ENCODE assay signal across 12 mouse cellular contexts in genomic region chr17:34124649-34125048, GRCm38 (mm10). TPM values are rescaled to one million over a fixed set of nuclear protein-coding genes. Genes with fewer than 3 reads are reported as not detected.
DNase-seq lines count a peak whose midpoint lies in the region; ATAC-seq and TF ChIP-seq lines count a peak whose summit lies in the region.
"Had no signal": no experiment of that assay in that cellular context is flagged by ENCODE, and none has a peak within 500 bp of the region (broad histone marks: within the 10 kb centered on the region; RNA-seq: fewer than 3 reads in every experiment).

No protein-coding gene starts in this region.

- peak overlapping the region; percentile 99 for H3K4me2 ChIP-seq in lung, embryonic 14.5 days

- H3K9me3 ChIP-seq in lung, embryonic 14.5 days (ENCODE audit: low read depth, low read length) = no peaks in the 10 kb centered on the region

- DNase-seq in cerebellum, adult 9-10 months = peak; percentile 45
- DNase-seq in cerebellum, postnatal 4 days (ENCODE audit: low spot score in 2 of 2) = no peak
- no peak for DNase-seq in lung, embryonic 14.5 days
- no peak for DNase-seq in lung, postnatal 25 days (ENCODE audit: low spot score)
- DNase-seq in induced T-regulatory cell, adult 2 months (ENCODE audit: low read depth) = peak; percentile 39
- DNase-seq in spleen, adult 12 weeks (ENCODE audit: low spot score) = no peak
- DNase-seq in spleen, adult 18-20 months = no peak
- DNase-seq: B cell, adult 2 months; cerebellum, adult 9-11 months had no signal

- no peak for ATAC-seq in lung, embryonic 14.5 days (ENCODE audit: insufficient read depth)
- ATAC-seq in megakaryocyte progenitor cell, adult 5-6 weeks (replicated peaks; ENCODE audit: poor library complexity) = 0 out of 2 replicates have a peak, but pooled peaks have one; percentile 12
- ATAC-seq: activated CD4-positive, CD25-positive, alpha-beta regulatory T cell, adult 4 months had no signal

- TF ChIP-seq CTCF in lung, embryonic 14.5 days (IDR thresholded peaks at IDR 0.05; ENCODE audit: low read depth) = no peak

- H3K27ac ChIP-seq in lung, embryonic 14.5 days (ENCODE audit: low read depth) = no peak overlapping the region

- no peaks in the 10 kb centered on the region for H3K27me3 ChIP-seq in lung, embryonic 14.5 days (ENCODE audit: insufficient read depth, low read length)

- H3K36me3 ChIP-seq in lung, embryonic 14.5 days (ENCODE audit: insufficient read depth) = peaks cover 15% of the 10 kb centered on the region

- no peak overlapping the region for H3K9ac ChIP-seq in lung, embryonic 14.5 days

- 0 out of 2 replicates have a peak, but pooled peaks cover 10% of the 10 kb centered on the region for H3K4me1 ChIP-seq in lung, embryonic 14.5 days (ENCODE audit: insufficient read depth)

- H3K4me3 ChIP-seq in lung, embryonic 14.5 days (ENCODE audit: low read depth, low read length) = no peak overlapping the region

- WGBS in lung, embryonic 14.5 days = 54% methylated on average over 6 of the region's 6 CpGs

RNA-seq across cellular contexts. Expression of gene Brd2, which starts 2.2 kb away (rescaled TPM):
- polyA plus RNA-seq in lung, embryonic 14.5 days (2014; fragmentation: Nextera tagmentation; extraction: Ambion mirVana) = 153 TPM in 2 replicates
- total RNA-seq in megakaryocyte progenitor cell, adult 5-6 weeks (2015) = 269 and 306 TPM in 2 replicates
- 260 and 284 TPM in 2 replicates for total RNA-seq in megakaryocyte progenitor cell, adult 5-6 weeks (2017)

RNA-seq across cellular contexts. Expression of gene H2-DMa, which starts 5.3 kb away (rescaled TPM):
- 9.8 and 15.5 TPM in 2 replicates for polyA plus RNA-seq in lung, embryonic 14.5 days (2014; fragmentation: Nextera tagmentation; extraction: Ambion mirVana)
- total RNA-seq in megakaryocyte progenitor cell, adult 5-6 weeks (2015) = 72.0 and 74.5 TPM in 2 replicates
- 56.5 and 61.1 TPM in 2 replicates for total RNA-seq in megakaryocyte progenitor cell, adult 5-6 weeks (2017)

RNA-seq across cellular contexts. Expression of gene H2-DMb2, which starts 18.5 kb away (rescaled TPM):
- polyA plus RNA-seq in lung, embryonic 14.5 days (2014; fragmentation: Nextera tagmentation; extraction: Ambion mirVana) = 0.91 and 1.1 TPM in 2 replicates
- 3.9 and 5.8 TPM in 2 replicates for total RNA-seq in megakaryocyte progenitor cell, adult 5-6 weeks (2015)
- total RNA-seq in megakaryocyte progenitor cell, adult 5-6 weeks (2017) = 6.7 and 8.5 TPM in 2 replicates
- polyA plus RNA-seq: heart, embryonic 11.5 days had no signal

RNA-seq across cellular contexts. Expression of gene H2-DMb1, which starts 28.2 kb away (rescaled TPM):
- polyA plus RNA-seq in lung, embryonic 14.5 days (2014; fragmentation: Nextera tagmentation; extraction: Ambion mirVana) = 1.1 TPM in 2 replicates
- total RNA-seq in megakaryocyte progenitor cell, adult 5-6 weeks (2015) = 36.2 and 39.4 TPM in 2 replicates
- 47.0 and 60.3 TPM in 2 replicates for total RNA-seq in megakaryocyte progenitor cell, adult 5-6 weeks (2017)

RNA-seq across cellular contexts. Expression of gene H2-Oa, which starts 32.5 kb away (rescaled TPM):
- polyA plus RNA-seq in lung, embryonic 14.5 days (2014; fragmentation: Nextera tagmentation; extraction: Ambion mirVana) = 0.26 TPM in 1 of 2 replicates, not detected in the other
- 7.7 and 9.6 TPM in 2 replicates for total RNA-seq in megakaryocyte progenitor cell, adult 5-6 weeks (2015)
- 2.7 TPM in 2 replicates for total RNA-seq in megakaryocyte progenitor cell, adult 5-6 weeks (2017)

Comparison
In these comparisons a context has a peak if more than half of its experiments do, and no peak if none do; other contexts are left out.
1. DNase-seq: peak in cerebellum, adult 9-10 months (single experiment) and induced T-regulatory cell, adult 2 months (single experiment); none in cerebellum, postnatal 4 days (0 of 2), lung, embryonic 14.5 days (single experiment), lung, postnatal 25 days (single experiment), spleen, adult 12 weeks (single experiment) and spleen, adult 18-20 months (0 of 2).